Mouse (Mus musculus) thymus, postnatal 4 days (tissue): ENCODE measurements at regions not wholly inside any gene's neighbourhood (a gene's known extent, or its start where the extent isn't known, plus 50 kb on each side); places are given as distances from the start of the nearest gene placed in this dataset.

ENCODE experiments used
- DNase-seq: peaks from one replicate; pipeline ENCODE4 v3.0.0; 2021

DNA sequence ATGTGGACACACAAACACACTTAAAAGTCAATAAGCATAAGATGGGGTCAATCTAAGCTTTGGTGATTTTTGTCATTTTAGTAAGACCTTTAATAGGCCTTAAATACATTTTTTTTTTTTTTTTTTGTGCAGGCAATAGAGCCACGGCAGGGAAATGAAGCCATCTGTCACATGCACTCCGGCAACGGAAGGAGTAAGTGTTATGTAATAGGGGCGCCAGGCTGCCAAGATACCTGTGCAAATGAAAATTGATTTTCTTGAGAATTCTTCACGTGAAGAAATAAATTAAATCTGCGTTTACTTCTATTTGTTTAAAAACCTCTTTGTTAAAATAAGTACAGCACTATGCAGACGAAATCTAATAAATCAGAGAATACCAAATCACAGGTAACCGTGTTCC is 54.6 kb upstream of the Card11 start:
- no peak for DNase-seq

DNA sequence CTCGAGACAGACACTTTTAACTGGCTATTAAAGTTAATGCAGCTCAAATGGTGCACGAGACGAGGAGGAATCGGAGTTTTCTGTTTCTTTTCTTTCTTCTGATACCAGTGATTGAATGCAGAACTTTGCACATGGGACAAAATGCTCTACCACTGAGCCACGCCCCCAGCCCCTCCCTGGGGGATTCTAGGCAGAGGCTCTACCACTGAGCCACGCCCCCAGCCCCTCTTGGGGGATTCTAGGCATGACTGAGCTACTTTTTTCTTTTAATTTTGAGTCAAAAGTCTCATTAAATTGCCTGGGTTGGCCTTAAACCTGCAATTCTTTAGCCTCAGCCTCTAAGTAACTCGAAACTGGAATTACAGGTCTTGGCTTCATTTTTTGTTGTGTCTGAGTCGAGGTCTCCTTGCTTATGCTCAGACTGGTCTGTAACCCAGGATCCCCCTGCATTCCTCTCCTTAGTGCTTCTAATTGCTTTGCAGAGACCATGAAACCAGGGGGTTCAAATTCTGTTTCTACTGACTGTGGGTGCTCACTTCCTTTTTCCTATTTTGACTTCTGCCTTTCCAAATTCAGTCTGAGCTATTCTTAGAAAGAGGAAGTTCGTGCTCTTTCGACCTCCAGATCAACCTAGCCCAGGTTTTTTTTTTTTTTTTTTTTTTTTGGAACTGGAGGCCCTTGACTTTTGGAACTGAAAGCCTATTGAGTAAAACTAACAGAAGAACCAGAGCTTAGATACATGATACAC is 55.4 kb upstream of the Card11 start:
- no peak for DNase-seq

DNA sequence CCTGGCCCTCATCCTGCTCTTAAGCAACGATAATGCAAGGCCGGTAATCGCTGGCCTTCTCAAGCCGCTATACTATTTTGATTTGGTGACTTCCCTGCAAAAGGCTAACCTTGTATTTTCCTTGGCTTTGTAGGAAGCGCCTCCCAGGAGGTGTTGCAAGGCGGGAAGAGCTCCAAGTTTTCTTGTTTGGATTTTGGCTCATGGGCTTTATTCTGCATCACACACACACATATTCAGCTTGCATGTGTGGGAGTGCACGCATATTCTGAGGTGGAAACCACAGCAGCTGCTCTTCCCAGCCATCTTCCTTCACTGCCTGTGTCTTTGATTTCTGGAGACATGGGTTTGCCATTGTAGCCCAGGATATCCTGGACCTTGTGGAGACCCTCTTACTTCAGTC is 57.8 kb upstream of the Card11 start:
- DNase-seq = no peak

DNA sequence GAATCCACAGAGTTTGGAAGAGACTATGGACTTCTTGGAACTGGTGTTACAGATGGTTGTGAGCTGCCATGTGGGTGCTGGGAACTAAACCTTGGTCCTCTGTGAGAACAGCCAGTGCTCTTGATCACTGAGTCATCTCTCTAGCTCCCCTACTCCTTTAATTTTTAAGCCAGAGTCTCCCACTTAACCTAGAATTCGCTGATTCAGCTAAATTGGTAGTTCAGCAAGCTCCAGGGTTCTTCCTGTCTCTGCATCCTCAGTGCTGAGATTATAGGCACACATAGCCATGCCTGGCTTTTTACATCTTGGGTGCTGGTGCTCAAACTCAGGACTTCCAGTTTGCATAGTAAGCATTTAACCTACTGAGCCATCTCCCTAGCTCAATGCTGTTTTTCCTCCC is 58.5 kb upstream of the Card11 start:
- no peak for DNase-seq

DNA sequence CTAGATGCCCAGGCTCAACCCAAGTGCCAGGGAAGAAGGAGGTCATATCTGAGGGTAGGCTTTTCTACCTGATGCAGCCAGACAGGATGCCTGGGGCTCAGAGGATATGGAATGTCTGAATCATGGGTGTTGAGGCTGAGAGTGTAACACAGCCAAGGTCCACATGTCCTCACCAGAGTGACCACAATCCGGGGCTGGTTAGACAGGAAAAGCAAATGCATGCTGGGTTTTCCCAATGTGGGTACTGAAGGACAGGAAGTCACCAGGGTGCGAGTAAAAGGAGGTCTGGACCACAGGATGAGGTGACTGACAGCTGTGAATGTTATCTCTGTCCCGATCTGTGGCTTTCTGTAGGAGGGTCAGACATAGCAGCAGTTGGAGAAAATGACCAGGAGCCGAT is 61.8 kb upstream of the Card11 start:
- DNase-seq = no peak

DNA sequence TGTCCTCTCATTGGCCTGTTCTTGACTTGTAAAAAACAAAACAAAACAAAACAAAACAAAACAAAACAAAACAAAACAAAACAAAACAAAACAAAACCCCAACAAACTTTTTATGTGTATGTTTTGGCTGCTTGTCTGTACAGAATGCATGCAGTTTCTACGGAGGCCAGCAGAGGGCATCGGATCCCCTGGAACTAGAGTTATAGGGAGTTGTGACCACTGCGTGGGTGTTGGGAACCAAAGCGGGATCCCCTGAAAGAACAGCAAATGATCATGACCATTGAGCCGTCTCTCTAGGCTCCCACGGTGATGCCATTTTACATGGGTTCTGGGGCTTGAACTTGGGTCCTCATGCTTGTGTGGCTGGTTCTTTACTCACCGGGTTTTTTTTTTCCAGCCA is 67.2 kb upstream of the Card11 start:
- peak; percentile 69 for DNase-seq

DNA sequence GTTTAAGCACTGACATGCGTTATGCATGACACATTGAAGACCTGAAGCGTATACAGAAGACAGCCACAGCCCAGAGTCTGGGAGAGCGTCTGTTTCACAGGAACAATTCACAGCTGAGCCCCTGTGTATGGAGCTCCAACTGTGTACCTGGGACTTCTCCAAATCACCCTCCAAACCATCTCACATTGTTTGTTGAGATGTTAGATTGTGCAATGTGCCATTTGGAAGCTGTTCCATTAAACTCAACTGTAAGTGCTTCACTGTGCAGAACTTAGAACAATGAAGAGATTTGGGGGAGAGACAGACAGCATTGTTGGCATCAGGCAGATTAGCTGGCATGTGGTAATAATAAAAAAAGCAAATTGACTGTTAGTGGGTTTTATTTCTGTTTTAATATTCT is 74.1 kb upstream of the Card11 start:
- no peak for DNase-seq

DNA sequence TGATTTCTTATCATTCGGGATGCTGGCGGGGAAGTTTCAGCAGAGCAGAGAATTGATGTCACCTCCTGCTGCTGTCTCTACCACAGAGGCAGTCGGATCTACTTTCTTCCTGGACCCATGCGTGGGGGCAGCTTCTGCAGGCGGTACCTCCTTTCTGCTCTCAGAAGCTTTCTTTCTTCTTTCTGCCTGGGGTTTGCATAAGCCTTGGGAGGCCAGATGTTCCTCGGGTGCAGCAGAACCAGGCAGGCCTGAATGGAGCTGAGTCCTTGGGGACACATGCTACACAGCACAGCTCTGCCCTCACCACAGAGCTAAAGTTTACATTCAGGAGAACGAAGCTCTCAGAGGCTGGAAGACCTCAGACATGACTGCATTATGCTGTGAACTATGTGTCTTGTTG is 75.8 kb upstream of the Card11 start:
- DNase-seq = no peak

DNA sequence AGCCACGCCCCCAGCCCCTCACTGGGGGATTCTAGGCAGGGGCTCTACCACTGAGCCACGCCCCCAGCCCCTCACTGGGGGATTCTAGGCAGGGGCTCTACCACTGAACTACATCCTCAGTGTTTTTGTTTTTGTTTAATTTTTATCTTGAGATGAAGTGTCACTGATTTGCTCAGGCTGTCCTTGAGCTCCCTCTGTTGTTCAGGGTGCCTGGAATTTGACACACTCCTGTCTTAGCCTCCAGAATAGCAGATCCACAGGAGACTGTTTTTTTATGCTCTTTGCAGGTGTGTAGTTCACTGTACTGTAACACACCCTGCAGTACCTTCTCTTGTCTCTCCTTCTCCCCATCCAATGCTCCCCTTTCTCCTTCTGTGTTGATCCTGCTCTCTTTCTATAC is 76.6 kb upstream of the Card11 start:
- peak; percentile 38 for DNase-seq

DNA sequence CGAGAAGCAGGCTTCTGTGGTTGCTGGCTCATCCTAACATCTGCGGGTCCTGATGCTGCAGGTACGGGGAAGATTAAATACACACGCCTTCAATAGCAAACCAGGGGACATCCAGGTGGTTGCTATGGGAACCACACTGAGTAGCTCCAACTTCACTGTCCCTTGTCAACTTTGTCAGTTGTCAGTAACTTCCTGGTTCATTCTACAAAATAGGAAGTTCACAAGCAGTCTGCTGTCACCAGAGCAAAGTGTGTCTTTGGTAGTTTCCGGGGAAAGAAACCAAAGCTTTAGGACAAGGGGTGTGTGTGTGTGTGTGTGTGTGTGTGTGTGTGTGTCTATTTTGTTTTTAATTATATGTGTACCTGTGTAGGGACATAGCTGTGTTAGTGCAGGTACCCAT is 80.5 kb upstream of the Card11 start:
- DNase-seq = no peak

DNA sequence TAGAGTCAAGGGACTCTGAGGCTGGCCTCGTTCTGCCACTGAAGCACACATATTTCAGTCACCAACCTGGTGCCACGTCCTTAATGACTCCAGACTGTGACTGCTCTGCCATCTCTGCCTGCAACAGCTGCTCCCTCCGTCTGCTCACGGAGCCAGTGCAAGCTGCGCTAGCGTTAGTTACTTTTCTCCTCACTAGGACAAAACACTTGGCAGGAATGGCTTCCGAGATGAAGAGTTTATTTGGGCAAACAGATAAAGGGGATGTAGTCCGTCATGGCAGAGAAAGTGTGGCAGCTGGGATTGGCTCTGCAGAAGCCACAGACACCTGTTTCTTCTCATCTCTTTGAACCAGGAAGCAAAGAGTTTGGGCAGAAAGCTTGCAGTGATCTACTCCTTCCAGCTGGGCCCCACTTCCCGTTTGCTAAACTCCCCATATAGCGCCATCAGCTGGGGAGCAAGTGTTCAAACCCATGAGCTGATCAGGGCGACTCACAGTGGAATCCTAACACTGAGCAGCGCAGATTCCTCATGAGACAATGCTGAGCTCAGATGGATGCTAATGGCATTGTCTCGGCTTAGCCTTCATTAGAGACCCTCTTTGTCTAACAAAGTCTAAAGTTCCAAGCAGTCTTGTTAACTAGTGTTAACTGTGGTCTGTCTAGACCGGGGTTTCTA is 83.8 kb upstream of the Card11 start:
- peak; percentile 17 for DNase-seq

DNA sequence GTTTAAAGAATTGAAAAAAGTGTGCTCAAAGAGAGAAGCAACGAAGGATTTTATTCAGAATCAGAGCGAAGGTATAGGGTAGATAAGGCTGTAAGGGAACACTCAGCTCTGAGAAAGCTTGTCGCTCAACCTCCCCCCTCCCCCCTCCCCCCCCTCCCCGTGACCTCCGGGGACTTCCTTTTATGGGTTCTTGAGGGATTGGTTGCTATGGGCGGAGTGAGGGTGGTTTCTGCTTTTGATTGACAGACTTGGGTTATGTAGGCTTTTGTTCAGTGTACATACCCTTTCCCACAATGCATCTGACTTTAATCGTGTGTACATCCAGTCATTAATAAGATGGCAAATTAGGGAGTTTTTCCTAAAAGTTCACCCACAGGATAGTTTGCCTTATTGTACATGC is 84.4 kb upstream of the Card11 start:
- DNase-seq = no peak

DNA sequence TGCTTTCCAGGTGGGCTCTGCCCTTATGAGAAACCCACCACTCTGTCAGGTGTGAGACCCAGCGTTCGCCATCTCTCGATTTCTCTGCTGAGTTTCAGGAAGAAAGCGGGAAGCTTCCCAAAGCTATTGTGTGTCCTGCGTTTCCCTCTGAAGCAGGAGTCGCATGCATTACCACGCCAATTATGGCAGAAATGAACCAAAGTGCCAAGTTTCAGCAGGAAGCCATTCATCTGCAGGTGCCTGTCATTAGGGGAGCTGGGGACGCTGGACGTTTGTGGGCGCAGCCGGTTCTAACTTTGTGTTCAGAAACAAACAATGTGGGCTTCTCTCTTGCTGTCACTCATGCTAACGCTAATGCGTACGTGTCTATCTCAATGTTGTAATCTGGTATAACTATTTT is 91.3 kb upstream of the Card11 start:
- no peak for DNase-seq

DNA sequence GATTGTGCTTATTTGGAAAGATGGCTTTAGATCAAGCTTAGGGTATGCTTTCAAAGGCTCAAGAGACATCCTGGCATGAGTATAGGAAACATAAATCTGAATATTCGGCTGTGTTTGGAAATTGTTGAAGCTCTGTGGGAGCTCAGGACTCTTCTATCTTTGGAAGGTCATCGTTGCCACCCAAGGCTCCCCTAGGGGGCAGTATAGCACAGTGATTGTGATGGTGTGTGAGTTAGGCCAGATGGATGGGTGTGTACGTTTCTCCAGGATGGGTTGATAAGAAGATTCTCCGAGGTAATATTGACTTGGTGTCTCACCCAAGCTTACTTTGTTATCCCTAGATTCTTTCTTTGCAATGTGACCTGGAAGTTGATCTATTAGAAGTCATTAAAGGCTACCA is 93.3 kb upstream of the Card11 start:
- peak; percentile 64 for DNase-seq

DNA sequence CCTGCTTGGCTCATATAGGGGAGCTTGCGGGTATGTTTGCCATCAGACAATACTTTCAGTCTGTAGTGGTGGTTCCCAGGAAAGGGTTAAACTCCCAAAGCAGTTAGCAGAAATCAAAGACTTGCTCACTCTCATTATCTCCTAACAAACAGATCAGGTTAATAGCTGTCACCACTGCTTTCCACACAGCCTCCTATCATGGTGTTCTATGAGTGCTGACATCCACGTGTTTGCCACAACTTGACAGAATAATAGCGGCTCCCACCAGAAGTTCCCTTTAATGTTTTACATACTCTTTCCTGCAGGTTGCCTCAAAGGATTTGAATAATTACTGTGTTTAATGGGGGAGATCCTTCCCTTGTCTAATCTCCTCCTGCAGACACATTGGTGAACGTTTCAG is 97.5 kb upstream of the Card11 start:
- DNase-seq = no peak

DNA sequence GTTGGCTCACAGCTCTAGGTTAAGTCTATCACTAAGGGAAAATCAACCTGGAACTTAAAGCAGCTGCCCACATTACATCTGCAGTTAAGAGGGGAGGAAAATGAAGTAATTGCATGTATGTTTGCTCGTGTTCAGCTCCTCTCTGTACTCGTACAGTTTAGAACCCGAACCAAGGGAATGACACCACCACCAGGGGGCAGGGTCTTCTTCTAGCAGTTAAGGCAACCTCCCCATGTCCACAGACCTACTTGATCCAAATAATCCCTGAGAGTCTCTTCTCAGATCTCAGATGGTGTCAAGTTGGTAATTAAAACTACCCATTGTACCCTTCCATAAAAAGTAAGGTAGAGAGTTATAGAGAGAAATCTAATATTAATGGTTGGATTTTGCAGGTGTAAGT is 111.3 kb upstream of the Card11 start:
- peak; percentile 43 for DNase-seq

DNA sequence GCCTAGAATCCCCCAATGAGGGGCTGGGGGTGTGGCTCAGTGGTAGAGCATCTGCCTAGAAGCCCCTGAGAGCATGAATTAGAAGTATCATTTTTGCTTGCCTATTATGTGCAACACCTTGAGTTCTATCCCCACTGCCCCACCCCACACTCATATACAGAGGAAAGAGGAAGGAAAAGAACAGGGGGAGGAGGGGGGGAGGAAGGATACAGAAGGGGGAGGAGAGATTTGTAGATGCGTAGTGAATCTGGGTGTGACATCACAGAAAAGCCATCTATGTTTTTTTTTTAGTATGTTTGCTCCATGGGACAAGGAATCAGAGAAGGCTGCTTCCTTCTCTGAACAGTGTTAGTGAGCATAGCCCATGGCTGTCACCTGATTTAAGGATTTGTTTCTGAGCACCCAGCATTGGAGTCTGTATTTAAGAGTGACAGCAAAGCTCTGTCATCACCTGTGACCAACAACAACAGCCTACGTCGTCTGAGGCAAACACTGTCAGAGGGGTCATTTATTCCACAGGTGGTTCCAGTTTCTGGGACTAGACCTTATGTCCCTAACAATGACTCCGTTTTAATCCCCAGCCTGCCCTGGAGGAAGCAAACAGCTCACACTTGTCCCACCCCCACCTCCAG is 115.0 kb upstream of the Card11 start:
- DNase-seq = no peak

DNA sequence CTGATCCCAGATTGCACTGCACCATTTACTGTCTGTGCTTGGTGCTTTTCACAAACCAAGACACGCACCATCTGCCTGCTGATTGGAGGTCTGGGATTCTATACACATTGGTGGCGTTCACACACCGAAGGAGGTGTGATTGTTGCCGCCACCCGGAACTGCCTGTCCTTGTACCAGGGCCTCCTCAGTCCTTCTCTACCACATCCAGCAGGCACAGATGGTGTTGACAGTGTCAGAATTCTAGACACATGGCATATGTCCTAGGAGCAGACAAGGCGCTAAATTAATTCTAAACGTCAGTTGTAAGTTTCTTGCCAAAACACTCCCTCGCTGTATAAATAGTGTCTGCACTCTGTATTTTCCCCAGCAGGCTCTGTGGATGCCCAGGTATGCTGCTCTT is 115.6 kb upstream of the Card11 start:
- DNase-seq = no peak

DNA sequence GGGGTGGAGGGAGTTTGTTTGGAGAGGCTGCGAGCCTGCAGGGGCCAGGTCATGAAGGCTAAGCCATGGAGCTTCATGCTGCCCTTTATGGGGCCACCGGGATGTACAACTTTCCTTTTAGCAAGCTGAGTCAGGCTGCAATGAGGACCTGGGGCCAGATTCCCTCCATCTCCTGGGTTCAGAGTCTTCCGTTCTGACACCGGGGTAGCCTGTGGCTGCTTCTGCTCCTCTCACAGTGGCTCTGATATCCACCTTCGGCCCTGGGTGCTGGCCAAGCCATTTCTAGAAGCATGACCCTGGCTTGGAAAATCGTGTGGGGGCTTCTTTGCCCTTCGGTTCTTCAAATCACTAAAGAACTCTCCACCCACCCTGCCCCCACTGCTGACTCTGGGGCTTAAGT is 115.4 kb upstream of the Sdk1 start:
- DNase-seq = no peak

DNA sequence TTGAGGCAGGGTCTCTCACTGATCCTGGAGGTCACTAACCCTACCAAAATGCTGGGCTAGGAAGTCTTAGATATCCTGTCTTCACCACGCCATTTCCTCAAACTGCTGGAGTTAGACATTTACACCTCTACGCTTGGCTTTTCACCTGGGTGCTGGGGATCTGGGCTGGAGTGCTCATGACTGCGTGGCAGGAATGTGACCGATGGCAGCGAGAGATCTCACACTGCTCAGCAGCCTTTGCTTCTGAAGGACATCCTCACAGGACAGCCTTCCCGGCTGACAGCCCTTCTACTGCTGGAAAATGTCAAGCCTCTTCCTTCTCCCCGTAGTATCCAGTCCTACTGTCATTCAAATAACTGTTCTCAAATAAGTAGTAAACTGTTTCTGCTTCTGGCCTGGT is 114.8 kb upstream of the Sdk1 start:
- no peak for DNase-seq

DNA sequence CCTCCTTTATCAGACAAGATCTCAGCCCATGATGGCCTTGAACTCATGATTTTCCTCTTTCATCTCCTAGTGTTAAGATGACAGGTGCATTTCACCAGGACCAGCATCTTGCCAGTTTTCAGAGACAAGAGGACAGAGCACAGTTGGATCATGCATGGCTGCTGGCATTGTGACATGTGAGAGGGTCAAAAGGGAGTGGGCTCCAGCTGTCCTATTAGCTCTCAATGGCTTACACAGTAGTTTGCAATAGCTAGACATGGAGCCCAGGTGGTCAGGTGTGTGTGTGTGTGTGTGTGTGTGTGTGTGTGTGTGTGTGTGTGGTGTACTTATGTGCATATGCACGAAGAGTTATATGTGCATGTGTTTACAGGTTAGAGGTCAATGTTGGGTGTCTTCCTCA is 110.3 kb upstream of the Sdk1 start:
- DNase-seq = no peak

DNA sequence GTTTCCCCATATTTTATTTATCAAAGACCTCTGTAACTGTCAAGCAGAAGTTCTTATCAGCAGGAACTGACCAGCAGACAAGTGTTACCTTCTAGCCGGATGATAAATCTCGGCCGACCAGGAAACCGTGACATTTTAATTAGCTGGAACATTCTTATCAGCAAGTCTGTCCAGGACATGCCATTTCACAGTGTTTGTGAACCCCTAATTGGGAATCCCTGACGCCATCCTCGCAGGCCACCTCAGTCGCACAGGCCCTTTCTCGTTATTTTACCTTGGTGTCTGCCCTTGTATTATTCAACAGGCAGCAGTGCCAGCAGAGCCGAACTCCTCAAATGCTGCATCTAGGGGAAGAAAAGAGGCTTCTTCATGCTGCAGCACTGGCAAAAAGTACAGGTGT is 109.4 kb upstream of the Sdk1 start:
- DNase-seq = no peak

DNA sequence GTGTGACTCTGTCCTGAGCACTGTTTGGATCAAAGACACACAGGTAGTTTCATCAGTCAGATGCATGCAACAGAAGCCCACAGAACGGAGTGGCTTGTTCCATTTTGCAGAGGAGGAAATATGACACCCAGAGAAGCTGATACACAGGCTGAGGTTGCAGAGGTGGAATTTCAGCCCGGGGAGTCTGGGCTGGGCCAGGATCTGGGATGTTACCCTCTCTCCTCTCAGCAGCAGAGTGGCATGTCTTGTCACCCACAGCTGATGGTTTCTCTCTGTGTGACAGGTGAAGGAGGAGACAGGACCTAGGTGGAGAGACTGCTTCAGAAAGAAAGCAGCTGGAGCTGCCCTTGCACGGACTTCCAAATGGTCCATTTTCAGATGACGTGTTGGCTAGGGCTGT is 105.1 kb upstream of the Sdk1 start:
- DNase-seq = no peak

DNA sequence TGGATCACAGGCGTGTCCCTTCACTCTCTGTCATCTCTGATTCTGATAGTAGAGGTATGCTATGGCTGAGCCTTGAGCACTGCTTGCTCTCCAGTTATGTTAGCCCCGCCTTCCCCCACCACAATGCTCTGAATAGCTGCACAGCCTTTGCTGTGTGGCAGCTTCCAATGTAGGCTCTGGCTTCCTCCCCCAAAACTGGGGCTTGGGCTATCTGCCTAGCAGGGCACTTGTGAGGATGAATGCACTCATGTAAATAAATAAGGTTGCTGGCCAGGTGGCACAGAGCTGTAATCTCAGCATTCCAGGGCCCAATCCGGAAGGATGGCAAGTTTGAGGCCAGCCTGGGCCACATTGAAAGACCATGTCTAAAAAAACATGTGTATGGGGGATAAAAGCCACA is 103.6 kb upstream of the Sdk1 start:
- DNase-seq = no peak
